Mouse (Mus musculus): ENCODE data around the gene Spint4.

Spint4 gene

DNA sequence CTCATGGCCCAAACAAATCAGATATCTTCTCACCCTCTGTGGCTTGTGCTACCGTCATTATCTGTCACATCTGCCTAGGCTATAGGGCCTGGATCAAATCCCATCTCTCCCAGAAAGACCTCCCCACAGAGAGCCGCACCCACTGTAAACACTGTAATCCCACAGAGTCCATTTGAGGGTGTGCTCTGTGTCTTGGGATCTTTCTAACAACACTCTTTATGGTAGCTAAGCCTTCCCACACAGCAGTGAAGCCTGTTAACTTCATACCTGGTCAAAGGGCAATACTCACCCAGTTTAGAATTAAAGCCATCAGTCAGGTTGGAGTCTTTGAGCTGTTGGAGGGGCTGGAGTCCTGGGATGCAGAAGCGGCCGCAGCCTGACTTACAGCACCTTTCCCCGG is 33.4 kb downstream of the Spint4 start:
- in situ Hi-C loops (cut with MboI, MseI) = loop anchor here (25.0 kb wide), 1 partner anchor 294 kb away; the partner anchor contains the start of gene Sdc4

DNA sequence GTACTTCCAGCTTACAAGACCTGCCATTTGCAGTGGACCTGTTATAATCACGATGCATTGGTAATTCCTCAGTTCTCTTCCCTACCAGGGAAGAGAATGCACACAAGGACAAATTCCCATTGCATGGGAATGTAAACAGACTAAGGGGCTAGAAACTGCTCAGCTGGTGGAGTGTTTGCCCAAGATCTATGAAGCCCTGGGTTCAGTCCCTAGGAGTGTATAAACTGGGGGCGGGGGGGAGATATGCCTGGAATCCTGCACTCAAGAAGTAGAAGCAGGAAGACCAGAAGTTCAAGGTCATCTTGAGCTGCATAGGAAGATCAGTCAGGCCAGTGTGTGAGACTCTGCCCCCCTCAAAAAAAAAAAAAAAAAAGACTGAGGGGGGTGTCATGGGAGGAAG is 35.0 kb downstream of the Spint4 start:
- in situ Hi-C loops (cut with MboI, MseI) = loop anchor here (25.0 kb wide), 1 partner anchor 296 kb away; the partner anchor contains the start of gene Sdc4

DNA sequence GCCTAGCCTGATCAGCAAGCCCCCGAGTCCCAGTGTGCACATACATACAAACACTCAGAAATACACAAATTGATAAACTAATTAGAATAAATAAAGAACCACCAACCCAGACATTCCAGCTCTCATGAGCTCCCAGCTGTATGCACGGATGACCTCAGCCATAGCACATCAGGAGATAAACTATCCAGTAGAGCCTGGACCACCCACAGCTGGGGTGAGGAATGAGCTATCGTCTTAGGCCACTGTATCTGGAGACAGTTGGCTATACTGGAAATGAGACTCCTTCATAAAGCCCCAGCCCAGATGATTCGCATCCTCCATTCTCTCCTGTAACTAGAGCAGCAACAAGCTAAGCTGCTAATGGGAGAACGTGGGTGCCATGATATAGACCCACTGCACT is 36.5 kb downstream of the Spint4 start:
- in situ Hi-C loops (cut with MboI, MseI) = loop anchor here (25.0 kb wide), 1 partner anchor 298 kb away; the partner anchor contains the start of gene Sdc4

DNA sequence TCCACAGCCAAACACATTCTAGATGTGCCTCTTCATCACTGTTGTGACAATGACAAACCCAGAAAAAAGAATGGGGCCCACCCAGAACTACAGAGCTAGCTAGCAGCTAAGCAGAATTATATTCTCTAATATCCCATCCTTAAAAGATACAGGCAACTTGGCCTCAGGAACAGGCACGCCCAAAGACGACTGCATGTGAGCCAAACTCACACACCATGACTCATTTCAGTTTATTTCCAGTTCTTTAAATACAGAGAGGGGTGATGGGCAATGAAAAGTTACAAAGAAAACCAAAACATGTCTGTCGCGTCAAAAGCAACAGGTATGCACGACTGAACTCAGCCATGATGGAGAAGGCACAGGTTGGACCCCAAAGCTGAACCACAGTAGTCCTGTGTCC is 37.1 kb downstream of the Spint4 start:
- in situ Hi-C loops (cut with MboI, MseI) = loop anchor here (25.0 kb wide), 1 partner anchor 298 kb away; the partner anchor contains the start of gene Sdc4

DNA sequence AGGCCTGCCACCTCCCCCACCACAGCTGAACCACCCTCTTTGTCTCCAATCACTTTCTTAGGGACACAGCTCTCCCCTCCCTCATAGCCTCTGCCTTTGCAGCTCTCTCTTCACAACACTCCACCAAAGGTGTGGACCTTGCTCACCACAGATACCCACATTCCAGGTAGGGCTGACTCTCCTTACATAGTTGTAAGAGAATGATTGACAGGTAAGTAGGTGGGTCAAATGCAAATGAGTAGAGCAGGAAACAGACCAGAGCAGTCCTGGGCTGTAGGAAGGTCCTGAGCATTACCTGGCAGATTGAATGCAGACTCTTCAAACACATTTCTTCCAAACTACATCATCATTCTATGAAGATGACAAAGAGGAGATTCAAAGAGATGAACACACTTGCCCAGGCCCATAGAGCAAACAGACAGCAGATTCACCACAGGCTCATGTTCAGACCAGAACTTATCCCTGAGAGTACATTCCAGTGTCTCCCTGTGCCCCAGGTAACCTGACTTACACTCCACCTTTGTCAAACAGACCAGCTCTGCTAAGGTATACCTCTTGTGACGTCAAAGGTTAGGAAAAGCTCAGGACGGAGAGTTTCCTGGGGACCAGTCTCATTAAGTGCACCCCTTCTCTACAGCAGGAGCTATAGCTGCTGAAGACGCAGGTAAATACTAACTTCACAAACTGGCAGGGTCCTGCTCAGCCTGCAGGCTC is 39.2 kb downstream of the Spint4 start:
- in situ Hi-C loops (cut with MboI, MseI) = loop anchor here (25.0 kb wide), 1 partner anchor 300 kb away; the partner anchor contains the start of gene Sdc4

DNA sequence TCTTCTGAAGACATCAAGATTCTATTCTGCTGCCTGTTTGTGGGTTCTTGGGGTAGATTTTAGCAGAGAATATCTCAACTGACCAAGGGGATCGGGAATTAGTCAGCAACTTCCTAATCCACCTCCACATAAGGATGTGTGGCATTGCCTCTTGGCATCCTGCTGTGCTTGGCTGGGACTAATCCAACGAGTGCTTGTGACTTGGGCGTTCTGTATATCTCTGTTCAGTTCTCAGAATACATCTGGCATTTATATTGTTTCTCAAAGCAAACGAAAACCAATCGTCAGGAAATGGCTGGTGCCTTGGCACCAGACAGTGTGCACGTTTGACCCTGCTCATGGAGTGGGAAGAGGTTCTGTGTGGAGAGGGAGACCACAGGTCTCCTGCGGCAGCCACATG is 41.6 kb downstream of the Spint4 start:
- in situ Hi-C loops (cut with MboI, MseI) = loop anchor here (25.0 kb wide), 1 partner anchor 303 kb away; the partner anchor contains the start of gene Sdc4

DNA sequence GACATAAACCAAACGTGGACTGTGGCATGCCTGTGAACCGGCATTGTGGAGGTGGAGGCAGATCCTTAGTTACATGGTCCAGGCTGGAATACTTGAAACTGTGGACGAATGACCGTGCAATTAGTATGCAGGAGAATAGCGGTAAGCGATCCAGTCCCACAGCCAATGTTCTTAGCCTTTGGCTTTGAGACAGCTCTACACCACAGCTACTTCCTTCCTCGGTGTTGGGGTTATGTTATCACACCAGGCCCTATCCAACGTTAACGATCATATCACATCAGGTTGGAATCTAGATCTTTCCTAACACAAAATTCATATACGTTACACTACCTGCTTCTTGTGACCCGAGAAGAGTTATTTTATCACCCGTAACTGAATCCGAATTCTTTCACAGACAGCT is 46.7 kb downstream of the Spint4 start:
- in situ Hi-C loops (cut with MboI, MseI) = loop anchor here (25.0 kb wide), 1 partner anchor 308 kb away; the partner anchor contains the start of gene Sdc4

DNA sequence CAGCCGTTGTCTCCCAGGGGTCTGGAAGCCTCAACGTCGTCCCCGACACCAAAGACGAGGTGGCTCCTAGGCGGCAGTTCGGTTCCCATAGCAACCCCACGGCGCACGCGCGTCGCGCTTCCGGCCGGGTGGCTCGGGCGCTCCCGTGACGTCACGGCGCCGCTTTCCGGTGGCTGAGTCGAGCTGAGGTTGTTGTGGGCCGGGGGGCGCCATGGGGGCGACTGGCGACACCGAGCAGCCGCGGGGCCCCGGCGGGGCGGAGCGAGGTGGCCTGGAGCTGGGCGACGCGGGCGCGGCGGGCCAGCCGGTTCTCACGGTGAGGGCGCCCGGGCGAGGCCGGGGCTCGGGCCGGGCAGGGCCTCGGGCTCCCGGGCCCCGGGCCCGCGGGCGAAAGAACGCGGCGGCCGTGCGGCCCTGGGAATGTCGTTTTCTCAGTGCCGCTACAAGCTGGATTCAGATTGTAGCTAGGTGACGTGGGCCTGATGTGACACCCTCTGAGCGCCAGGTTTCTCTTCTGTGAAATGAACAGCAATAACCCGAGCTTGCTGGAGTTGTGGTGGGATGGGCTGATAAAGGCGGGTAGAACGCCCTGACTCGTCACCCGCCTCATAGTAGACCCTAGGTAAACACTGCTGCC is 47.7 kb downstream of the Spint4 start, which contains the start of the genes Wfdc3 and Dnttip1:
Gene Wfdc3, minus strand, starts transcription at position 89 of the 637 bp plus-strand sequence.
Gene Dnttip1, plus strand, starts transcription at position 141 of the 637 bp plus-strand sequence.
- in situ Hi-C loops (cut with MboI, MseI) = loop anchor here (25.0 kb wide), 1 partner anchor 309 kb away; the partner anchor contains the start of gene Sdc4

DNA sequence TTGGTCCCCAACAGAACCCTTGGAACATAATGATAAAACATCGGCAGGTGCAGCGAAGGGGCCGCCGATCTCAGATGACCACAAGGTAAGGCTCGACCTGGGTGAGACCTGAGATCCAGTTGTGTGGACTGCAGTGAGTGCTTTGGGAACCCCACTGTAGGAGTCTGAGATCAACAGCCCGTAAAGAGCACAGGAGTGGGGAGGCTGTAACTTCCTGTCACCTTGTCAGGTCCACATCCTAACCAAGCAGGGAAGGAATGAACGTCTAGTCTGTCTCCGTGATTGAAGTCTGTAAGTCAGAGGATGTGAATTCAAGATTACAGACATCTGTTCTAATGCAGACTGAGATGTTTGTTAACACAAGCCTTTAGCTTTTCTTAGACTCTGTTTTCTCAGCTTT is 48.4 kb downstream of the Spint4 start:
- in situ Hi-C loops (cut with MboI, MseI) = loop anchor here (25.0 kb wide), 1 partner anchor 309 kb away; the partner anchor contains the start of gene Sdc4

DNA sequence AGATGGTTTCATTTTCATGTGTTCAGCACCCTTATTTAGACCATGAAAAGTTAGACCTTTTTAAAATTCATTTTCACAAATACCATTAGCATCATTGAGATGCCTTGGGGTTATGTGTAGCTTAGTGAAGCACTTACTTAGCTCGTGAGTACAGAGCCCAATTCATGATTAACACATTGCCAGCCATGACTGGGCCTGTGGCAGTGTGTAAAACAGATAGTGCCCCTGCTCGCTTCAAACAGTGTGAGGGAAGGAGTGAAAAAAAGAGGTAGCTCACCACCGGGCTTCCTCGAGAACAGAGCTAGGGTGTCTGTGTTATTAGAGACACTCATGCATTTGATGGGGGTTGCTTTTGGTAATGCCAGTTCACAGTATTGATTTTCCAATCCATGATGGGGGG is 49.9 kb downstream of the Spint4 start:
- in situ Hi-C loops (cut with MboI, MseI) = loop anchor here (25.0 kb wide), 1 partner anchor 311 kb away; the partner anchor contains the start of gene Sdc4

DNA sequence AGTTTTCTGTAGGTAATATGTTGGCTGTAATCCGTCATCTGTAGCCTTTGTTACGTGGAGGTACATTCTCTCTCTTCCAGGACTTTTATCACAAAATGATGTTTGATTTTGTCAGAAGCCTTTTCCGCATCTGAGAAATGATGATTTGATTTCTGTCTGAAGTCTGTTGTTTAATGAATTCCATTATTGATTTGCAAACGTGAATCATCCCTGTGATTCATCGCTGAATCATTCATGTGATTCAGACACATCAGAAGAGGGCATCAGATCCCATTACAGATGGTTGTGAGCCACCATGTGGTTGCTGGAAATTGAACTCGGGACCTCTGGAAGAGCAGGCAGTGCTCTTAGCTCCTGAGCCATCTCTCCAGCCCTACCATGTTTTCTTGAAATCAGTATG is 50.7 kb downstream of the Spint4 start:
- in situ Hi-C loops (cut with MboI, MseI) = loop anchor here (25.0 kb wide), 1 partner anchor 312 kb away; the partner anchor contains the start of gene Sdc4

Data from regulatory T cell (primary cell).